Comparison of ENCODE assay signal across 8 mouse cellular contexts in the genomic region with DNA sequence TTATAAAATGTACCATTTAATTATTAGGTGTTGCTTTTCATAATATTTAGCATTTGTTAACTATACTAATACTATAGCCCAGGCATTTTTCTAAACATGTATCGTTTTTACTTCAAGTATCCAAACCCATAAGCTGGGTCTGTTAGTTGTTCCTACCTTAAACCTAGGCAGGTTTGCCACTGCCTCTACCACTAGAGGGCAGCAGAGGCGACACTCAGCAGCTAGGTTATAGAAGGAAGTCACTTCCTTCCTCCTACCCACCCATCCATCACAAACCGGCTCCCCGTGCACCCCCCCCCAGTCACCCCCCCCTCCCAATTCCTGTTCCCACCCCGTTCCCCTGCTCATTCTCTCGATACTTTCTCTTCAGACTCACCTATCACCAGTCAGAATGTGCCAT.
A peak's percentile ranks its signal among the peaks of the same experiment; 100 is the strongest.
DNase-seq lines count a peak whose midpoint lies in the region; ATAC-seq and TF ChIP-seq lines count a peak whose summit lies in the region.
"Had no signal": no experiment of that assay in that cellular context is flagged by ENCODE, and none has a peak within 500 bp of the region (broad histone marks: within the 10 kb centered on the region; RNA-seq: fewer than 3 reads in every experiment).

No protein-coding gene starts in this region.

- peak; percentile 78 for ATAC-seq in megakaryocyte progenitor cell, adult 5-6 weeks (replicated peaks; ENCODE audit: poor library complexity)

- H3K27ac ChIP-seq in layer of hippocampus, adult 2 months = no peak overlapping the region
- H3K27ac ChIP-seq: heart, embryonic 15.5 days had no signal

- TF ChIP-seq CTCF in layer of hippocampus, adult 2 months (conservative IDR thresholded peaks at IDR 0.05) = peak; percentile 86

- DNase-seq in 3134 (ENCODE audit: extremely low read depth, insufficient read length, low spot score) (peak; percentile 19), 416B (ENCODE audit: low read depth) (peak; percentile 57)
- DNase-seq in adrenal gland, postnatal 36 days = peak; percentile 73 to 78
- DNase-seq in forelimb bud, embryonic 11.5 days (ENCODE audit: low read depth, low spot score) = peak; percentile 54
- DNase-seq in layer of hippocampus, adult 2 months (ENCODE audit: low spot score in 2 of 2) = peak; percentile 50 to 79
- DNase-seq in splenic B cell, adult 2 months (ENCODE audit: low read depth, low spot score) = peak; percentile 83

- no peaks in the 10 kb centered on the region for H3K36me3 ChIP-seq in splenic B cell, adult 2 months (ENCODE audit: control insufficient read depth, insufficient read depth, low read length, poor library complexity, severe bottlenecking)
- H3K36me3 ChIP-seq: heart, embryonic 15.5 days had no signal

- no peaks in the 10 kb centered on the region for H3K27me3 ChIP-seq in splenic B cell, adult 2 months (ENCODE audit: control insufficient read depth, insufficient read depth, low read length, poor library complexity, severe bottlenecking)

- no peak overlapping the region for H3K4me3 ChIP-seq in layer of hippocampus, adult 2 months
- H3K4me3 ChIP-seq: heart, embryonic 15.5 days had no signal

Comparison
In these comparisons a context has a peak if more than half of its experiments do, and no peak if none do; other contexts are left out.
1. DNase-seq: peak in every context shown above with its lines; median percentile 83 in splenic B cell, adult 2 months; 76 in adrenal gland, postnatal 36 days; 64 in layer of hippocampus, adult 2 months; 57 in 416B; 54 in forelimb bud, embryonic 11.5 days; 19 in 3134.